Mouse (Mus musculus) heart, postnatal 0 days (tissue): ENCODE measurements at regions not wholly inside any gene's neighbourhood (a gene's known extent, or its start where the extent isn't known, plus 50 kb on each side); places are given as distances from the start of the nearest gene placed in this dataset.

Source experiments
- CTCF ChIP-seq: IDR thresholded peaks from 2 replicates; pipeline ENCODE4 v1.5.1; 2016; ENCODE audit warnings: antibody characterized with exemption, control low read depth, low read depth
- EP300 ChIP-seq: IDR thresholded peaks from 2 replicates; pipeline ENCODE4 v1.6.1; 2016; ENCODE audit warnings: antibody characterized with exemption, low read depth

- TF ChIP-seq CTCF (no peak), EP300 (no peak)
These were observed 604.6 kb upstream of the Sox11 start for GRCm38 (mm10) chr12:27946866-27947459.
